Mouse (Mus musculus): ENCODE measurements around the gene Hoxa13. TPM values are rescaled to one million over a fixed set of nuclear protein-coding genes. Genes with fewer than 3 reads are reported as not detected.

Hoxa13 gene
- total and polyA plus RNA-seq, 3 experiments = not detected

- WGBS = 14% methylated on average over 5 of the region's 5 CpGs
- intact Hi-C loops (cut with DNase I) = no loop called here
- no peaks in the 10 kb centered on the region; the same call in 1 of the 2 replicates for H3K4me1 ChIP-seq (ENCODE audit: control insufficient read depth, insufficient read depth, low read length)
- DNase-seq = no peak
- H3K79me2 ChIP-seq (replicated peaks; ENCODE audit: control insufficient read depth, insufficient read depth, low read length) = no peaks in the 10 kb centered on the region
- H3K36me3 ChIP-seq (ENCODE audit: control insufficient read depth, insufficient read depth, low read length) = no peaks in the 10 kb centered on the region
- peaks cover 55% of the 10 kb centered on the region for H3K27me3 ChIP-seq (ENCODE audit: control insufficient read depth, insufficient read depth, low read length)
- H3K27ac ChIP-seq = no peak overlapping the region
- H3K4me3 ChIP-seq = no peak overlapping the region
- TF ChIP-seq CTCF (IDR thresholded peaks at IDR 0.05) (no peak), EP300 (IDR thresholded peaks at IDR 0.05; ENCODE audit: insufficient read depth, low read depth, low read length) (no peak), POLR2A (IDR thresholded peaks at IDR 0.05; ENCODE audit: insufficient read depth, low read depth, low read length) (no peak)
- H3K9ac ChIP-seq (ENCODE audit: low read depth, low read length) = no peak overlapping the region
Measured at GRCm38 (mm10) chr6:52264106-52264790, 3.6 kb upstream of the Hoxa13 start.

- Histone ChIP-seq H3K36me3 (ENCODE audit: control insufficient read depth, insufficient read depth, low read length) (no peaks in the 10 kb centered on the region), H3K27ac (no peak overlapping the region), H3K27me3 (ENCODE audit: control insufficient read depth, insufficient read depth, low read length) (peaks cover 52% of the 10 kb centered on the region), H3K79me2 (replicated peaks; ENCODE audit: control insufficient read depth, insufficient read depth, low read length) (no peaks in the 10 kb centered on the region), H3K9ac (ENCODE audit: low read depth, low read length) (no peak overlapping the region), H3K4me3 (no peak overlapping the region), H3K4me1 (ENCODE audit: control insufficient read depth, insufficient read depth, low read length) (no peaks in the 10 kb centered on the region; the same call in 1 of the 2 replicates)
- no peak for DNase-seq
- intact Hi-C loops (cut with DNase I) = no loop called here
- 7% methylated on average over 6 of the region's 6 CpGs for WGBS
- TF ChIP-seq POLR2A (IDR thresholded peaks at IDR 0.05; ENCODE audit: insufficient read depth, low read depth, low read length) (no peak), EP300 (IDR thresholded peaks at IDR 0.05; ENCODE audit: insufficient read depth, low read depth, low read length) (no peak), CTCF (IDR thresholded peaks at IDR 0.05) (no peak)
Measured at GRCm38 (mm10) chr6:52263321-52263585, 2.6 kb upstream of the Hoxa13 start.

DNA sequence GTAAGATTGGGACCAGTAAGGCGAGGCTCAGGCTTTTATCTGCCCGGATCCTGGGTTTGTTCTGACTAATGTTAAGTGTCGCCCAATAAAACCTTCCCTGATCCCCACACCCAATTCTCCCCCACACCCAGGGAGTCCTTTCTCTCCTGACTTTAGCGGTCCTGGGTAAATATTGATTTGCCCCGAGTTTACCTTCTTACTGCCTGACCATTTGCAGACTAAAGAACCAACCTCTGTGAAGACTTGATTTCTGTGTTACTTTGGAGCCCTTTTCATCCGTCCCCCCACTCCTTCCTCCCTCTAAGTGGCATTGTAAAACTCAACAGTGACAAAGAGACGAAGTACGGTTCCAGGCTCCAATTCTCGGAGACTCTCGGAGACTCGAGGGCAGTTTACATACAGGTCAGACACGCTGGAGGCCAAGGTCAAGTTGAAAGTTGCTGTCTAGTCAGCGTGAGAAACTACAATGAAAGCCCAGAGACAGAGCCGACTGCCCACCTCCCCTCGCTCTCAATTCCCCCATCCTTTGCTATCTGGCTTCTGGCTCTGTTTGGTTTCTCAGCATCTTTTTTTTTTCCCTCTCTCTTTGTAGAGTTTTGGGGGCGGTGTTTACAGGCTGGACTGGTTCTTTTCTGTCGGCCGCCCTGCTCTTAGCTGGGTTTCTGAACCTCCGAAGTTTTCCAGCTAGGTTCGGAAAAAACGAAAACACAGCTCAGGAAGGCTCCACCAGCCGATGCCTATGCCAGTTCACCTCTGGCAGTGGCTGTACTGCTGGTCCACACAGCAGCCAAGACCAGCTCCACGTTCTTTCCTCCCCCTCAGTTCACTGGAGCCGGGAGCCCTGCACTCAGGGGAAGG lies 2.0 kb upstream of the Hoxa13 start:
- Histone ChIP-seq H3K4me1 (ENCODE audit: control insufficient read depth, insufficient read depth, low read length) (no peaks in the 10 kb centered on the region; the same call in 1 of the 2 replicates), H3K4me3 (no peak overlapping the region), H3K27ac (no peak overlapping the region), H3K9ac (ENCODE audit: low read depth, low read length) (no peak overlapping the region), H3K79me2 (replicated peaks; ENCODE audit: control insufficient read depth, insufficient read depth, low read length) (no peaks in the 10 kb centered on the region), H3K27me3 (ENCODE audit: control insufficient read depth, insufficient read depth, low read length) (peaks cover 52% of the 10 kb centered on the region), H3K36me3 (ENCODE audit: control insufficient read depth, insufficient read depth, low read length) (no peaks in the 10 kb centered on the region)
- peak in 1 of 2 experiments; percentile 42 for DNase-seq
- WGBS = 6% methylated on average over 24 of the region's 24 CpGs
- TF ChIP-seq CTCF (IDR thresholded peaks at IDR 0.05) (no peak), EP300 (IDR thresholded peaks at IDR 0.05; ENCODE audit: insufficient read depth, low read depth, low read length) (no peak), POLR2A (IDR thresholded peaks at IDR 0.05; ENCODE audit: insufficient read depth, low read depth, low read length) (no peak)
- intact Hi-C loops (cut with DNase I) = no loop called here

GRCm38 (mm10) chr6:52261751-52262462 lies 1.2 kb upstream of the Hoxa13 start:
- intact Hi-C loops (cut with DNase I) = no loop called here
- H3K4me3 ChIP-seq = no peak overlapping the region
- H3K9ac ChIP-seq (ENCODE audit: low read depth, low read length) = no peak overlapping the region
- 6% methylated on average over 9 of the region's 9 CpGs for WGBS
- DNase-seq = peak in 1 of 2 experiments; percentile 30
- H3K36me3 ChIP-seq (ENCODE audit: control insufficient read depth, insufficient read depth, low read length) = no peaks in the 10 kb centered on the region
- H3K4me1 ChIP-seq (ENCODE audit: control insufficient read depth, insufficient read depth, low read length) = no peaks in the 10 kb centered on the region; the same call in 1 of the 2 replicates
- H3K79me2 ChIP-seq (replicated peaks; ENCODE audit: control insufficient read depth, insufficient read depth, low read length) = no peaks in the 10 kb centered on the region
- H3K27ac ChIP-seq = no peak overlapping the region
- no peak for TF ChIP-seq CTCF (IDR thresholded peaks at IDR 0.05)
- no peak for TF ChIP-seq POLR2A (IDR thresholded peaks at IDR 0.05; ENCODE audit: insufficient read depth, low read depth, low read length)
- TF ChIP-seq EP300 (IDR thresholded peaks at IDR 0.05; ENCODE audit: insufficient read depth, low read depth, low read length) = no peak
- peaks cover 52% of the 10 kb centered on the region for H3K27me3 ChIP-seq (ENCODE audit: control insufficient read depth, insufficient read depth, low read length)

DNA sequence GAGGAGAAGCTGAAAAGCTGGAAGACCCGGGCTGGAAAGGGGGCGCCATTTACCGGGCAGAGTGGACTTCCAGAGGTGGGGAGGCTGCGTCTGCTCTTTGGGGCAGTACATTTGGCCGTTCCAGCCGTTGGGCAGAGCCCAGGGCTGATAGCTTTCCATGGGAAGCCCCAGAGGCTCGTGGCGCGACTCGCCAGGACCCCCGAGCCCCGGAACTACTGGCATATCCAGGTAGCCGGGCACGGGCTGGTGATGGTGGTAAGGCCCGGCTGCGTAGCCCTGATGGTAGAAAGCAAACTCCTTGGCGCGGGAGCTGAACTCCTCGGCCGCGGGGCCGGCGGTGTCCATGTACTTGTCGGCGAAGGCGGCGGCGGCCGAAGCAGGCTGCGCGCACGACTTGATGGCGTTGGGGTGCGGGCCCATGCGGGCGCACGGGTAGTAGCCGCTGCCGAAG lies 844 bp downstream of the Hoxa13 start:
- Histone ChIP-seq H3K27me3 (ENCODE audit: control insufficient read depth, insufficient read depth, low read length) (peaks cover 33% of the 10 kb centered on the region), H3K27ac (no peak overlapping the region), H3K9ac (ENCODE audit: low read depth, low read length) (no peak overlapping the region; the same call in 1 of the 2 replicates), H3K79me2 (replicated peaks; ENCODE audit: control insufficient read depth, insufficient read depth, low read length) (no peaks in the 10 kb centered on the region), H3K36me3 (ENCODE audit: control insufficient read depth, insufficient read depth, low read length) (no peaks in the 10 kb centered on the region), H3K4me1 (ENCODE audit: control insufficient read depth, insufficient read depth, low read length) (no peaks in the 10 kb centered on the region; the same call in 1 of the 2 replicates), H3K4me3 (no peak overlapping the region)
- WGBS = 2% methylated on average over 39 of the region's 39 CpGs
- TF ChIP-seq EP300 (IDR thresholded peaks at IDR 0.05; ENCODE audit: insufficient read depth, low read depth, low read length) = no peak
- no peak for TF ChIP-seq CTCF (IDR thresholded peaks at IDR 0.05)
- no peak for TF ChIP-seq POLR2A (IDR thresholded peaks at IDR 0.05; ENCODE audit: insufficient read depth, low read depth, low read length)
- DNase-seq = peak in 1 of 2 experiments; percentile 55
- intact Hi-C loops (cut with DNase I) = loop anchor here (5.0 kb wide), 3 partner anchors 317 to 882 kb away; no protein-coding TSS in a partner anchor
